Mouse (Mus musculus) cortical plate, adult 2 months (tissue): Measurements from ENCODE around the gene Eepd1.

Experiments used
- CTCF ChIP-seq: fragments of 200-500 bp; IDR thresholded peaks from 2 replicates; pipeline ENCODE4 v1.5.1; 2011; ENCODE audit warnings: mild to moderate bottlenecking, control low read depth, low read length; ENCODE audit not compliant: insufficient read depth; ENCODE audit errors: extremely low read depth
- POLR2A ChIP-seq: fragments of 200-500 bp; IDR thresholded peaks from 2 replicates; pipeline ENCODE4 v1.6.1; 2011; ENCODE audit warnings: mild to moderate bottlenecking, low read length, control low read depth; ENCODE audit not compliant: insufficient read depth; ENCODE audit errors: extremely low read depth

GRCm38 (mm10) chr9:25535487-25535886 lies 54.1 kb downstream of the Eepd1 start:
- no peak for TF ChIP-seq CTCF
- TF ChIP-seq POLR2A = no peak
